Mouse (Mus musculus): ENCODE data around the gene Rnf220.
"Not testable (repeated sequence)": the region's sequence is repeated elsewhere in the genome, so short reads cannot be mapped to it uniquely, and the experiment has no call there.

Rnf220 gene

DNA sequence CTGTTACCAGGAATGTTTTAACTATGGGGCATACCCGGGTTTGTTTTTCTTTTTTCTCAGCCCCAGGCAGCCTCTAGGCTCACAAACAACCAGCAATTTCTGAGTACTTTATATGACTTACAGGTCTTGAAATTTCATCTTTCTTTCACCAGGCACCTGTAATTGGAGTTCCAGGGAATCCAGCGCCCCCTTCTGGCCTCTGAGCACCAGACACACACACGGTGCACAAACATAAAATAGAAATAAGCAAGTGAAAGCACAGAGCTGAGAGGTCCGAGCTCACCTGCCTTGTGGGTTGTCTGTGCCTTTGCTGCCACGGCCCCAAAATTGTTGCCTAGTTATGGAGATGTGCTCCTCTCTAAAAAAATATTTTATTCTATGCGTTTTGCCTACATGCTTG is 236.9 kb downstream of the Rnf220 start:
- DNase-seq = not testable (repeated sequence)

- no peak for DNase-seq
These were observed 242.2 kb downstream of the Rnf220 start for GRCm38 (mm10) chr4:117254672-117255071.

- no peak for DNase-seq
These were observed 242.7 kb downstream of the Rnf220 start for GRCm38 (mm10) chr4:117254017-117254627.

- DNase-seq = no peak
These were observed 243.4 kb downstream of the Rnf220 start for GRCm38 (mm10) chr4:117253218-117254016.

DNA sequence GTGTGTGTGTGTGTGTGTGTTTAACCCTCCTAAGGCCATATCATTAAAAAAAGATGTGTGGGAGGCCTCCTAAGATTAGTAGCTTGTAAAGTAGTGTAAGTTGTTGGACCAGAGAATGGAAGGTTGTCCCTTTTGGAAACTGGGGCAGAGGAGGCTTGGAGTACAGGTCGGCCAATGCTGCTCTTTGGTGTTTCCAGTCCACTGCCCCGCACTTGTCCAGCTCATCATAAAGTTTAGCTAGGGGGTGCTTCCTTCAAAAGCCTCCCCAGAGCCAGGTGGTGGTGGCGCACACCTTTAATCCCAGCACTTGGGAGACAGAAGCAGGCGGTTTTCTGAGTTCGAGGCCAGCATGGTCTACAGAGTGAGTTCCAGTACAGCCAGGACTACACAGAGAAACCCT is 244.1 kb downstream of the Rnf220 start:
- no peak for DNase-seq

DNA sequence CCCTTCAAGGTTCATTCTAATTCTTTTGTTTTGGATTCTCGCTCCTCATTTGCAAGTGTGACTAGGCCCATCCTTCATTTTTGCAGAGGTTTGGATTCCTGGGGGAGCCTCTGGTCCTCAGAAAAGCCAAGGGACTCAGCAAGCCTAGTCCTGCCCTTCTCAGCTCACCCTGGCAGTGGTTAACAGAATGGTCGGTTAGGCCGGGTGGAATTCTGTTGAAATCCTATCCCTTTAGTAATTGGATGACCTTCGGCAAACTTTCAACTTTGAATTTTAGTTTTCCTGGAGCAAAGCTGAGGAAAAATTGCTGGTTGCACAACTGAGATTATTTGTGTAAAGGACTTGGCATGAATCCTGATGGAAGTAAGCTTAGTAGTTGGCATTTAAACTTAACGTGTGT is 244.5 kb downstream of the Rnf220 start:
- DNase-seq = no peak

DNA sequence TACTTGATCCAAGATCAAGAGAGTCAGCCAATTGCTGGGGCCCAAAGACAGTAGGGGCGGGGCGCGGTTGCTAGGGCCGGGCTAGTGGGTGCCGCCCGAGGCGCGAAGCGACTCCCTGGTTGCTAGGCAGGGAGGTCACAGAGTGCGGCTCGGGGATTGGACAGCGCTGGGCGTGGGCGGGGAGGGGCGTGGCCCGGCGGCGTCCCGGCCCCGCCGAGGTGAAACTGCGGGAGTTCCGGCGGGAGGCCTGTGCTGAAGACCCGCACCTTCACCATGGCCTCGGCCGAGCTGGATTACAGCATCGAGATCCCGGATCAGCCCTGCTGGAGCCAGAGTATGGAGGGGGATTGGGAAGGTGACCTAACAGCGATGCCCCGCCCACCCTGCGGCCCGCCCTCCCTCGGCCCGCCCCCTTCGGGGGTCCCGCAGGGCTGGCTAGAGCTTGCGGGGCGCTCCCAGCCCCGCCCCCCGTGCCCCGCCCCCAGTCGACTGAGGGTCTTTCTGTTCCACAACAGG is 245.0 kb downstream of the Rnf220 start, which contains the start of the genes Tmem53 and Armh1:
Gene Tmem53, plus strand, starts transcription at position 151 of the 516 bp plus-strand sequence.
Gene Armh1, minus strand, starts transcription at position 325 of the 516 bp plus-strand sequence.
- peak; percentile 73 to 79 for DNase-seq

DNA sequence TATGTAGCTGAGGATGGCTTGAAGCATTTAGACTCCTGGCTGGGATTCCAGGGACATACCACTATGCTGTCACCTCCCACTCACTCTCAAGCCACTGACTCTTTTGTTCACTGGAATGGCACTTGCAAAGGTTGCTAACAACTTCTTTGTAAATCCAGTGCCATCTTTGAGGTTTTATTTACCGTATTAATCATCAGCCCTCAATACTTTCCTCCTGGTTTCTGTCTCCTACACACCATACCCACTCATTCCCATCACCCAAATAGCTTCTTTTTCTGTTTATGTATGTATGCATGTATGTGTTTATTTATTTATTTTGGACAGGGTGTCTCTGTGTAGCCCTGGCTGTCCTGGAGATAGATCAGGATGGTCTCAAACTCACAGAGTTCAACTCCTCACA is 245.9 kb downstream of the Rnf220 start:
- DNase-seq = no peak

DNA sequence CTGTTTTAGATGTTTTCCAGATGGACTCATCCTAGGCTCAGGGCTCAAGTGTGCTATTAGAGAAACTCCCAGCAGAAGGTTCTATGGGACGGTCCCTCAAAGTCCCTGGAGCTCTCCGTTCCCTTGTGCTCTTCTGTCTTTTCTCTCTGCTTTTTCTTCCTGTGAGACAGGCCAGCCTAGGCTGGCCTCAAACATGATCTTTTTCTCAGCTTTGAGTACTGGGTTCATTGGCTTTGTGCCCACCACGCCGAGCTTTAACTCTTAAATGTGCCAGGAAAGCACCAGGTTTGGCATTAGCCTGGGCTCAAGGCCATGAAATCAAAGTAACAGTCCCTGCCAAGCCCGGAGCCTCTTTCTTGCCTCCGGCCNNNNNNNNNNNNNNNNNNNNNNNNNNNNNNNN is 256.0 kb downstream of the Rnf220 start:
- DNase-seq = peak in 1 of 2 experiments; percentile 8

DNA sequence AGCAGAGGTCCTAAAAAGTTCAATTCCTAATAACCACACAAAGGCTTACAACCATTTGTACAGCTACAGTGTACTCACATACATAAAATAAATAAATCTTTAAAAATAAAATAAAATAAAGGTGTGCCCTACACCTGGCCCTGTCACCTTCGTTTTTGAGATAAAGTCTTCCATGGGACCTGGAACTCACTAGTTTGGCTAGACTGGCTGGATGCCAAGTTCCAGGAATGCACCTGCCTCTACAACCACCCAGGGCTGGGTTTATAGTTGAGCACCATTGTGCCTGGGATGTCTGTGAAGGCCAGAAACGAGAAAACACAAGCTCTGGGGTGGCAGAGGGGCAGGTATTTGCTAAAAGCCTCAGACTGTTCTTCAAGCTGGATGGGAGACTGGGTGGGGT is 257.7 kb downstream of the Rnf220 start:
- DNase-seq = no peak

GRCm38 (mm10) chr4:117235822-117236221 is 261.0 kb downstream of the Rnf220 start:
- no peak for DNase-seq

DNA sequence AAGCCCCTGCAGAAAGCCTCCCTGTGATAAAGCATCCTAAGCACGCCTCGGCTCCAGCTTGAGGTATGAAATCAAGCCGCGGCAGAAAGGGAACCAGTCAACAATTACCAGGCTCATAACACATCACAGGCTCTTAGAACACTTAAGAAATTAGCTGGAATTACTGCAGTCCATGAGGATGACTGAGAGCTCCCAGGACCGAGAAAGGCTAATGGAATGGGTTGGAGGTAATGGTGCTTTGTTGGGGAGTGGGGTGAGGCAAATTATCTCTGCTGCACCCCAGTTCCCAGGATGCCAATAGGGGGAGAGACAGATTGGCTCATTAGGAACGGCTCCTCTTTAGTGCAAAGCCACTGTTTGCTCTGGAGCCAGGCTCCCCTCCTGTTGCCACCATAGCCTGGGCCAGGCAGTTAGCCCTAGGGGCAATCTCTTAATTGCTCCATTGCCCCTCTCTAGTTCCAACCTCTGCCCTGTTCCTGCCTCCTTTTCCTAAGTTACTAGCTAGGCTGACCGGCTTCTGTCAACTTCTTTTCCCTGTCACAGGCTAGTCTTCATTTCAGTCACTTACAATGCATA is 262.6 kb downstream of the Rnf220 start:
- DNase-seq = no peak

- no peak for DNase-seq
These were observed 265.6 kb downstream of the Rnf220 start for GRCm38 (mm10) chr4:117231208-117231607.

- no peak for DNase-seq
These were observed 266.5 kb downstream of the Rnf220 start for GRCm38 (mm10) chr4:117230331-117230730.

GRCm38 (mm10) chr4:117229590-117229989 is 267.3 kb downstream of the Rnf220 start:
- no peak for DNase-seq

- no peak for DNase-seq
These were observed 271.6 kb downstream of the Rnf220 start for GRCm38 (mm10) chr4:117225250-117225649.

DNA sequence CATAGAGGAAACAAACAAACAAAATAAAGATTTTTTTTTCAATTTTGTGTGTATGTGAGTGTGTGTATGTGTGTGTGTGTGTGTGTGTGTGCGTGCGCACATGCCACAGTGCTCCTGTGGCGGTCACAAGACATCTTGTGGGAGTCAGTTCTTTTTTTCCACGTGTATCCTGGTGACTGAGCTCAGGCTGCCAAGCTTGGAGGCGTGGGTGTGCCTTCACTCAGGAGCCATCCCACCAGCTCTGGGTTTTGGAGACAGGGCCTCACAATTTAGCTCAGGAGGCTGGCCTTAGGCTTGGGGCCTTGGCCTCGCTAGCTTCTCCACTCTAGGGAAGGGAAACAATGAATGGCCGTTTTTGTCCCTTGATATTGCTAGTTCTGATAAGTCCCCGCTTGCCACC is 272.7 kb downstream of the Rnf220 start:
- DNase-seq = no peak

DNA sequence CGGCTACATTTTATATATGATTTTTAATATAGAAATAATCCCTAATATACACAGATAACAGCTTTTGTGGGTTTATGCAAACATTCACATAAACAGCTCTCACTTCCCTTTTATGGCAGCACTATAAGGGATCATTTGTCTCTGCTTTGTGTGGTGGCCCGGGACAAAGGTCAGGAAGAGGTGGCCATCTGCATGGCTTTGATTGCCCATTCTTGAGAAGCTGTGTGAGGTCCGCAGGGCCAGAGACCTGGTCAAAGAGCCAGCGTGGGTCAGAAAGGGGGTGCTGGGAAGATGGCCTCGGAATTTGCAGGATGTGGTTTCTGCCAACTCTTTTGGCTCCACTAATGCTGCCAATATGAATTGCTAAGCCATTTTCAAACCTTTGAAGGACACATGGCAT is 273.9 kb downstream of the Rnf220 start:
- DNase-seq = no peak

- no peak for DNase-seq
These were observed 275.0 kb downstream of the Rnf220 start for GRCm38 (mm10) chr4:117221836-117222235.

Data from cerebellum, adult 18-20 months (tissue).